Mouse (Mus musculus) midbrain, embryonic 15.5 days (tissue): Measurements from ENCODE around the gene Ubash3b. TPM values are rescaled to one million over a fixed set of nuclear protein-coding genes. Genes with fewer than 3 reads are reported as not detected.

Experiments
- ATAC-seq: fragments of 200-750 bp; cut with Nextera tagmentation; replicated peaks from 2 replicates; pipeline ENCODE4 v1.8.0; 2017; ENCODE audit warnings: moderate TSS enrichment
- H3K27ac ChIP-seq: fragments of 300-500 bp; sonication (generic); 2 replicates; pipeline ENCODE4 v1.5.1; 2015; ENCODE audit warnings: mild to moderate bottlenecking, inconsistent platforms
- H3K27me3 ChIP-seq: fragments of 300-500 bp; sonication (generic); replicated peaks from 2 replicates; pipeline ENCODE4 v1.6.1; 2015; ENCODE audit warnings: inconsistent platforms
- H3K36me3 ChIP-seq: fragments of 300-500 bp; sonication (generic); replicated peaks from 2 replicates; pipeline ENCODE4 v1.6.1; 2015; ENCODE audit warnings: inconsistent platforms
- H3K4me1 ChIP-seq: fragments of 300-500 bp; sonication (generic); 2 replicates; pipeline ENCODE4 v1.6.1; 2015; ENCODE audit warnings: inconsistent platforms
- H3K4me2 ChIP-seq: fragments of 300-500 bp; sonication (generic); 2 replicates; pipeline ENCODE4 v1.6.1; 2015; ENCODE audit warnings: inconsistent platforms, mild to moderate bottlenecking, moderate library complexity
- H3K4me3 ChIP-seq: fragments of 300-500 bp; sonication (generic); 2 replicates; pipeline ENCODE4 v1.5.1; 2015; ENCODE audit warnings: mild to moderate bottlenecking, inconsistent platforms
- H3K9ac ChIP-seq: fragments of 300-500 bp; sonication (generic); 2 replicates; pipeline ENCODE4 v1.6.1; 2015; ENCODE audit warnings: mild to moderate bottlenecking, inconsistent platforms
- H3K9me3 ChIP-seq: fragments of 300-500 bp; sonication (generic); 2 replicates; pipeline ENCODE4 v1.6.1; 2016; ENCODE audit warnings: inconsistent platforms
- WGBS: fragments of 180-500 bp; shearing (Covaris S2); methylation state at CpG from one replicate; pipeline ENCODE4 v1.1.7; 2015; ENCODE audit warnings: mixed read lengths; 5-methylcytosine and 5-hydroxymethylcytosine counted together
- polyA plus RNA-seq: library from polyadenylated mRNA; unstranded; fragments of >200 nt; fragmentation: Nextera tagmentation; extraction: Ambion mirVana; gene quantifications from 2 replicates; pipeline ENCODE4 v1.2.1, GENCODE M21; 2015

Gene Ubash3b
- polyA plus RNA-seq, 1 experiment from 2014 or later: 23.9 TPM

DNA sequence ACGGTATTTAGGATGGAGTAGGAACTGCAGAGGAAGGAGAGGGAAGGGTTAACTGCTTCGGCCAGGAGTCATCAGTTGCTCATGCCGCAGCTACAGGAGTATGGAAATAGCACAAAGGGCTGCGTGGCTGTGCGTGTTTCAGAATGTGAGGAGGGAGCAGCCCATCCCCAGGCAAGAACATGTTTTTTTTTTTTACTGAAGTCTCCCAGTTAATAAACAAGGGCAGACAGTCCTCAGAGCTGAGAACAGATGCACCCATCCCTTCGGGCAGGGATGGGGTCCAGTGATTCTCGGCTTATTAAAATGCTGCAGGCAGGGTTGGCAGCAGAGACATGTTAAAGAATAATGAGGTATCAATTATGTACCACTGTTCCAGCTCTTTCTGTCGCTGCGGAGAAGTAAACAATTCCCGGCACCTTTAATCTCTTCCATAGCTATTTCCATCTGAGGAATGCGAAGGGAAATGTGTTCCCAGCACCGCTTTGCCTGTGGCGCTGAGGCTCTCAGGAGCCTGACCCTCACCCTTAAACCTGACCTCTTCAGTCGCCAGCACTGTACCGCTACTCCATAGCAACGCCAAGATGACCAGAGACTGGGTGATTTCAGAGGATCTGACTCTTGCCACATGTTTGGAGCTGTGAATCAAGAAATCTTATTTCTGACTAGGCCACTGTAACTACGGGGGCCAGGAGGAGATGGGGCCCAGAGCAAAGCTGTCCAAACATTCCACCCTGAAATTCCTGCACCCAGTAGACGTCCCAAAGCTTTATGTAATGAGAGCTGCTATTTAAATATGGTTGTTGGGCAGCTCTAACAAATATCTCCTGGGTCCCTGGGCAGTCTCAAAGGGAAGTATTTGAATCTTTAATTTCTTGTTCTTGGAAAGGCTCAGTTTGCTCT, 129.7 kb downstream of the Ubash3b start:
- H3K27me3 ChIP-seq: no peaks in the 10 kb centered on the region
- no peaks in the 10 kb centered on the region for H3K36me3 ChIP-seq
- H3K9ac ChIP-seq: peak overlapping the region; percentile 2; the same call in 1 of the 2 replicates
- H3K4me2 ChIP-seq: peak overlapping the region; percentile 10; the same call in 1 of the 2 replicates
- H3K4me3 ChIP-seq: no peak overlapping the region
- H3K4me1 ChIP-seq: peaks cover 16% of the 10 kb centered on the region
- WGBS: 31% methylated on average over 18 of the region's 18 CpGs
- peak overlapping the region; percentile 75 for H3K27ac ChIP-seq
- ATAC-seq: peak; percentile 72
- H3K9me3 ChIP-seq: no peaks in the 10 kb centered on the region

DNA sequence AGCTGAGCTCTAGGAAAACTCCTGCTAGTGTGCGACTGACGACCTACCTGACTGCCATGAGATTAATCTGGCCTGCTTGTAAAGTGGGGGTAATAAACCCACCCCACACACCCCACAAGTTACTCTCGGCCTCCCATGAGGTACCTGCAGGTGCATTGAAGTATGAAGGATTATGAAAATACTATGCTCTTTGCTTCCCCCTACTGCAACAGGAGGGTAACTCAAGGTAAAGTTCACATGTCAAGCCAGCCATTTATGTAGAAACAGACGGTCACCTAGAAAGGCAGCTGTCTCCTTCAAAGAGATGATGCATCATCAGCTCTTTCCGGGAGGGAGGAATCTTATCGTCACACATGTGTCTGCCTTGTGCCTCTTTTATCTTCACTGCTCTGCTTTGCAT, 131.7 kb downstream of the Ubash3b start:
- no peak overlapping the region for H3K4me2 ChIP-seq
- H3K9ac ChIP-seq: no peak overlapping the region
- H3K27ac ChIP-seq: no peak overlapping the region
- no peak overlapping the region for H3K4me3 ChIP-seq
- no peak for ATAC-seq
- H3K36me3 ChIP-seq: no peaks in the 10 kb centered on the region
- H3K9me3 ChIP-seq: no peaks in the 10 kb centered on the region
- no peaks in the 10 kb centered on the region for H3K27me3 ChIP-seq
- 73% methylated on average over 6 of the region's 6 CpGs for WGBS
- H3K4me1 ChIP-seq: peaks cover 16% of the 10 kb centered on the region

DNA sequence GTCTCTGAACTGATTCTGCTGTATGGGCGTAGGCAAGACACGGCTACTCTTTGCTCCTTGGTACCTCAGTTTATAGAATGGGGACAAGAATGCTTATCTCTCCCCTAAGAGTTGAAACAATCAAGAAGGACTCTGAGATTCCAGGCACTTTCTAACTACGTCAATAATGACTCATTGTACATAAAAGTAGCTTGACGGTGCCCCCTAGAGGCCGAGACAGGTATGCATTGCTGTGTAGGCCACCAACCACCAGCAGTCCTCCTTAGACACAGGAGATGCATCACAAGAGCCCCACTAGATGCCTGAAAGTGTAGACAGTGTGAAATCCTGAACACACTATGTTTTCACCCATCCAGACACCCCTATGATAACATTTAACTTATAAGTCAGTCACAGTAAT, 133.0 kb downstream of the Ubash3b start:
- Histone ChIP-seq H3K9ac (no peak overlapping the region), H3K36me3 (0 out of 2 replicates have a peak, but pooled peaks cover 4% of the 10 kb centered on the region), H3K4me1 (peaks cover 16% of the 10 kb centered on the region), H3K9me3 (no peaks in the 10 kb centered on the region), H3K4me2 (no peak overlapping the region), H3K4me3 (no peak overlapping the region), H3K27me3 (no peaks in the 10 kb centered on the region), H3K27ac (no peak overlapping the region)
- no peak for ATAC-seq
- 45% methylated on average over 5 of the region's 5 CpGs for WGBS

DNA sequence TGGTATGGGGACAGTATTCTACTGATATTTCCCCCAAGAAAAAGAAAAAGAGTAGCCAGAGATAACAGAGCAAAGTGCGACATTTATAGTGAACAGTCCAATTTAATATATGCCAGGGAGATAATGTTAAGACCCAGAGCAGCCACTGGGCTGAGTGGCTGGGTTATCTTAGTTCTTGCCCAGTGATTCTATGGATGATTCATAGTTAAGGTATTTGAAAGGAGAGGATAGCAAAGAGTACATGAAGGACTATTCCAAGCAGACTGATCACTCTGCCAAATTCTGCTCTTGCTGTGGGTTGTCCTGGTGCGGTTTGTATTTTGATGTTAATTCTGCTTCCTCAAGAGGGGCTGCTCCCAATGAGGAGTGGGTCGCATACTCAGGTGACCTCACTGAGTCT, 139.8 kb downstream of the Ubash3b start:
- Histone ChIP-seq H3K9ac (no peak overlapping the region), H3K9me3 (no peaks in the 10 kb centered on the region), H3K27ac (no peak overlapping the region), H3K27me3 (no peaks in the 10 kb centered on the region), H3K4me3 (no peak overlapping the region), H3K36me3 (peaks cover 8% of the 10 kb centered on the region), H3K4me1 (no peaks in the 10 kb centered on the region), H3K4me2 (no peak overlapping the region)
- 70% methylated on average over 3 of the region's 3 CpGs for WGBS
- no peak for ATAC-seq

DNA sequence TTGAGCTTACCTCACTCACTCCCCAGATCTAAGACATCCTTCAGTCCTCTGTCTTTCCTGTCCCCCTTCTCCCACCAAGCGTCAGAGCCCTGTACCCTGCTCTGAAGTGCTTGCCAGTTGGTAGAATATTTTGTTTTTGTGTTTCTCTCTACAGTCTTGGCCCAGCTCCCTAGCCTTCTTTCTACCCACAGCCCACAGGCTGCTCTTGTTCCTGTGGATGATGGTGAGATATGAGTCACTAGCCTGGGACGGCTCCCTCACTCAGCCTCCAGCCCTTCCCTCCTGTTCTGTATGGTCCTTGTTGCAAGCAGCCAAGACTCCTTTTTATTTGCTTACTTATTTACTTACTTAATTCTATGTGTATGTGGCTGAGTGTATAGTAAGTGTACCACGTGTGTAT, 141.0 kb downstream of the Ubash3b start:
- H3K4me2 ChIP-seq: no peak overlapping the region
- WGBS: 85% methylated on average over 3 of the region's 3 CpGs
- H3K36me3 ChIP-seq: peaks cover 8% of the 10 kb centered on the region
- no peak overlapping the region for H3K27ac ChIP-seq
- no peaks in the 10 kb centered on the region for H3K27me3 ChIP-seq
- no peak for ATAC-seq
- H3K4me1 ChIP-seq: no peaks in the 10 kb centered on the region
- no peak overlapping the region for H3K4me3 ChIP-seq
- H3K9me3 ChIP-seq: no peaks in the 10 kb centered on the region
- no peak overlapping the region for H3K9ac ChIP-seq

DNA sequence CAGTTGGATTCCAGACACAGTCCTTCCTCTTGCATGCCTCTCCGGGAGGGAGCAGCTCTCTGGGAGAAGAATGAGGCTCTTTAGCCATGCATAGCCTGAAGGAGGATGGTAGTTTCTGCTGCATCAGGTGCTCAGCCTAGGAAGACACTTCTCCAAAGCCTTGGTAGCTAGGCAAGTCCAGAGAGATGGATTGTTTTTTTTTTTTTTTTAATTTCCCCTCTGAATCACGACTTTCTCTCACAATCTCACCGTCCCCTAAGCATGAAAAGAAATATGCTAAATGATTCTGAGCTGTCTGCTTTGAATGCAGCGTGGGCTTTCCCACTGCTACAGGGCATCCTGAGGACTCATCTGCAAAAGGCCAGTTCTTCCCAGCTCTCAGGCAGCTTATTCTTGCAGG, 147.0 kb downstream of the Ubash3b start:
- Histone ChIP-seq H3K27ac (peak overlapping the region; percentile 18), H3K36me3 (peaks cover 5% of the 10 kb centered on the region), H3K4me3 (no peak overlapping the region), H3K9me3 (no peaks in the 10 kb centered on the region), H3K4me1 (peaks cover 27% of the 10 kb centered on the region), H3K4me2 (no peak overlapping the region), H3K27me3 (no peaks in the 10 kb centered on the region), H3K9ac (no peak overlapping the region)
- no peak for ATAC-seq
- WGBS: 14% methylated on average over 4 of the region's 4 CpGs

DNA sequence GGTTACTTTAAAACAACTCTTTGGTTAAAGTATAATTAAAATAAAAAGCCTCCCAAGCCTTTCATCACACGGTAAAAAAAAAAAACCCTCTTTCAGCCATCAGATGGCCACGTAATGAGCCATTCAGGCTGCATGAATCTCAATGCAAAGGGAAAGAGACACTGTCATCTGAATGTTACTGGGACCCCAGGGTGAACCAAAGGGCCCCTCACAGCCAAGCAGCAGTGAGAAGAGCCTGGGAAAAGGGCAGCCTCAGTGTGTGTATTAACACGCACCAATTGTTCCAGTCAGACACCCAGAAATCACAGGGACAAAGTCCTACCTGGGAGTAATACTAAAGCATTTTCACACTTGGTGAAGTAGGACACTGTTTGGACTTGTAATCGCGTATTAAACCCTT, 149.0 kb downstream of the Ubash3b start:
- Histone ChIP-seq H3K9me3 (no peaks in the 10 kb centered on the region), H3K4me1 (peaks cover 27% of the 10 kb centered on the region), H3K36me3 (peaks cover 3% of the 10 kb centered on the region), H3K27me3 (no peaks in the 10 kb centered on the region), H3K27ac (peak overlapping the region; percentile 81), H3K4me2 (0 out of 2 replicates have a peak overlapping the region, but pooled peaks have one; percentile 21), H3K4me3 (no peak overlapping the region), H3K9ac (no peak overlapping the region)
- no peak for ATAC-seq
- 37% methylated on average over 5 of the region's 5 CpGs for WGBS

DNA sequence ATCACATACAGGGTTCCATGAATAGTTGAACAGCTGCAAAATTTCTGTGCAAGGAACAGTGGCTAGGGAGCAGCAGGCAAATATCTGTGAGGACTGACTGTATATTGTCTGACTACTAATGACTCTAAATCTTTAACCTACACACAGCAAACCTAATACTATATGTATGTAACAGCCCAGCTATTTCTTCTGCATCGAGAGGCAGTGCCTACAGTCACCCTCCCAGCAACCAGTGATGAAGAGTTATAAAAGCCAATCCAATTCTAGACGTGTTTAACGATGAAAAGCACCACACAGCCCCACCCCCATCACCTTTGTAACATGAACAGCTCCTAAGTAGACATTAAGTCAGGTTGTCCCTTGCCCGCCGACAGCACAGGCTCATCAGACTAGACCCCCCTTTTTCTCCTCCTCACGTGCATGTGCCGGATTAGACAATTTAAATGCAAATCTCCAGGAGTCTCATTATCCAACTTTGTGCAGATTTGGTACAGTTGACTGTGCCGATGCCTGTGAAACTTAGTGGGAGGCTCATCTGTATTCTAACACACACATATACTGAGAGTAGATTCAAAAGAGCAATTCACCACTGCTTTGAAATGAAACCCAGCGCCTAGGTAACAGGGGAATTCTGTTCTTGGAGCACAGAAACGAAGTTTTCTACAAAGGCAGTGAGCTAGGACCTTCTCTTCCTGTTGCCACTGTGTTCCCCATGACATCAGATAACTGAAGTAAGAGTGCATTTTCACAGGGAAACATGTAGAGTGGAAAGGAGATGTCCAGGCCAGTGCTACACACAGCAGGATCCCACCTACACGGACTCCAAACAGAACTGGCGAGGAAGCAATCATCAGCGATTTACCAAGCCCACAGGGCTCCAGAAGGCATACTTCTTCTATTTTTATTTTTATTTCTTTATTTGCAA, 149.7 kb downstream of the Ubash3b start:
- Histone ChIP-seq H3K4me2 (peak overlapping the region; percentile 21; the same call in 1 of the 2 replicates), H3K27me3 (no peaks in the 10 kb centered on the region), H3K4me1 (peaks cover 27% of the 10 kb centered on the region), H3K36me3 (no peaks in the 10 kb centered on the region), H3K4me3 (no peak overlapping the region), H3K9ac (no peak overlapping the region), H3K27ac (peak overlapping the region; percentile 81), H3K9me3 (no peaks in the 10 kb centered on the region)
- 16% methylated on average over 13 of the region's 13 CpGs for WGBS
- ATAC-seq: peak; percentile 85

DNA sequence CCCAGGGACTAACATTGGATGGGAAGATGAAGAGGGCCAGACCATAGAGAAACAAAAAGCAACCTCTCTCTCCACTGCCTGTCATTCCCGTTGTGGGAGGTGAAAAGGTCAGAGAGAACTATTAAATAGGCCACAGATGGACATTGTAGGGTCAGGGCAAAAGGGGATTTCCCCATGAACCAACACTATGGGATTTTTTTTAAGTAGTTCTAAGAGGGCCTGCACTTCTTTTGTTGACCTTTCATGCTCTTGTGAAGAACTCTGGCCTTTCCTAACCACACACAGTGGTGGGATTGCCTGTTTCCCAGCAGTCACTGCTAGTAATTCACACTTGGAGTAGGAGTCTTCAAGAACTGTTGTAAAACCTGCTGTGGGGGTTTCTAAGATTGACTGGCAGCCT, 153.7 kb downstream of the Ubash3b start:
- Histone ChIP-seq H3K4me2 (no peak overlapping the region), H3K9ac (no peak overlapping the region), H3K36me3 (no peaks in the 10 kb centered on the region), H3K4me3 (no peak overlapping the region), H3K4me1 (peaks cover 19% of the 10 kb centered on the region), H3K27me3 (no peaks in the 10 kb centered on the region), H3K9me3 (no peaks in the 10 kb centered on the region), H3K27ac (no peak overlapping the region)
- WGBS: 10% methylated on average over 1 of the region's 1 CpGs
- ATAC-seq: no peak

DNA sequence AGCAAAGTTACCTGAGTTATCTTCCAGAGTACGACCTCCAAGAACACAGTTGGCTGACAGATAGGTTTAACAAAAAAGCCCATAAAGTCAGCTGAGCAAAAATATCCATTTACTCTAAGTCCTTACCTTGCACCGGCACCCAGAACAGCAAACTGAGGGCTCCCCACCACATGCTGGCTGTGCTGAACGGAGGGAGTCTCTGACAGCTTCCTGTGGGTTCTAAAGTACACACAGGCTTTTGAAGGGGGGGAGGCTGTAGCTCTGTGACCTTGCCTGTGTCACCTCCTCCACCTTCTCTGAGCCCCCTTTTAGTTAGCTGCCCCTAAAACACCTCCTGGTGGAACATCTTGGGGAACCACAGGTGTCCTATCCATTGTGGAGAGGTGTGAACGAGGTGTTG, 157.1 kb downstream of the Ubash3b start, which contains the start of gene Crtam:
Crtam (minus strand) TSS at position 214 of the 400 bp plus-strand sequence.
- no peak within 1 kb of the TSS for H3K27ac ChIP-seq
- 77% methylated on average over 4 of the region's 4 CpGs for WGBS
- no peaks in the 10 kb centered on the region for H3K36me3 ChIP-seq
- H3K4me3 ChIP-seq: no peak within 1 kb of the TSS
- no peaks in the 10 kb centered on the region for H3K9me3 ChIP-seq
- no peaks in the 10 kb centered on the region for H3K27me3 ChIP-seq
- no peak for ATAC-seq
- H3K9ac ChIP-seq: no peak within 1 kb of the TSS
- H3K4me2 ChIP-seq: no peak within 1 kb of the TSS
- 0 out of 2 replicates have a peak, but pooled peaks cover 3% of the 10 kb centered on the region for H3K4me1 ChIP-seq

DNA sequence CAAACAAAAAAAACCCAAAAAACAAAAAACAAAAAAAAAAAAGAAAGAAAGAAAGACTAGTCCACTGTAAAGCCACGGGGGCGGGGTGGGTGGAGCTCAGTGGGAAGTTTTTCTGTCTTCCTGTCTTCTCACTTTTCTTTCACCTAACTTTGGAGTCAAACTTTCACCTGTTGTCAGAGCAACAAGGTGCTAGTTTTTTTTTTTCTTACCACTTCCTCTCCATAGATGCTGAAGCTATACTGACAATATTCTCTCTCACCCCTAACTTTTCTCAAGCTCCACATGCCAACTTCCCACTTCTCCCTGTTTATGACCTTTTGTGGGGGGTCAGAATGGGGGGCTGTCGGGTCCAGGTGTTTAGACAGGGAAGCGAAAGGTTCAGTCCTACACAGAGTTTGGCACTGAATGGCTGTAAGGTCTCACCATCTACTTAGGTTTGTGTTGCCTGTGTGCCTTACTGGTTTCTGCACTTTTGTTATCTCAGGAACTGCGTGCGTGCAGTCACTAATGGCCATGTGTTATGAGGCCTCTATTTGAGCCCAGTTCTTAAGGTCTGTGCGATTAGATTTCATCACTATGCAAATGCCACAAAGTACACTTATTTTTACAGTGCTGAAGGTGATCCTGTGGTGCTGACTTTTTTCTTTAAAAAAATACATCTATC, 164.2 kb downstream of the Ubash3b start:
- H3K36me3 ChIP-seq: no peaks in the 10 kb centered on the region
- 86% methylated on average over 7 of the region's 7 CpGs for WGBS
- no peak overlapping the region for H3K4me3 ChIP-seq
- H3K27me3 ChIP-seq: no peaks in the 10 kb centered on the region
- no peak overlapping the region for H3K4me2 ChIP-seq
- no peak overlapping the region for H3K27ac ChIP-seq
- H3K9me3 ChIP-seq: no peaks in the 10 kb centered on the region
- H3K9ac ChIP-seq: no peak overlapping the region
- no peak for ATAC-seq
- H3K4me1 ChIP-seq: 0 out of 2 replicates have a peak, but pooled peaks cover 3% of the 10 kb centered on the region

DNA sequence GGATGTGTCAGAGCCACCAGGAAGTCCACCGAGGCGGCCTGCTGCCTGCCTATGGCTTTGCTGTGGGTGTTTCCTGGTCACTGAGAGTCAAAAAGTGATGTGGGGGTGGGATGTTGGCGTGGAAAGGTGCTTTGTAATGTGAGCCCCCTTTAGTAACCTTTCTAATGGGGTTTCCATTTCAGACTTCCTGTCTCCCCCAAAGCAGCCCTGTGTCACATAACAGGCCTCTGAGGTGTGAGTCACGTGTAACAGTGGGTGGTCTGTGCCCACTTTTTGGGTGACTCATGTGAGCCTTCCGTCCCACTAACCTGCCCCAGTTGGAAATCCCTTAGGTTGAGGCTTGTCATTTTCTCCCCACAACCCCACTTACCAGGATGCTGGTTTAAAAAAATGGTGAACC, 167.4 kb downstream of the Ubash3b start:
- Histone ChIP-seq H3K4me2 (no peak overlapping the region), H3K9ac (no peak overlapping the region), H3K27me3 (no peaks in the 10 kb centered on the region), H3K36me3 (no peaks in the 10 kb centered on the region), H3K27ac (no peak overlapping the region), H3K4me1 (peaks cover 4% of the 10 kb centered on the region), H3K9me3 (no peaks in the 10 kb centered on the region), H3K4me3 (no peak overlapping the region)
- ATAC-seq: no peak
- 93% methylated on average over 5 of the region's 5 CpGs for WGBS
